Mouse (Mus musculus) embryo, embryonic 11 days (tissue): ENCODE measurements around the gene S100a9.

Source experiments
- DNase-seq: peaks from one replicate; pipeline ENCODE4 v3.0.0-alpha.2; 2015

S100a9 gene

DNA sequence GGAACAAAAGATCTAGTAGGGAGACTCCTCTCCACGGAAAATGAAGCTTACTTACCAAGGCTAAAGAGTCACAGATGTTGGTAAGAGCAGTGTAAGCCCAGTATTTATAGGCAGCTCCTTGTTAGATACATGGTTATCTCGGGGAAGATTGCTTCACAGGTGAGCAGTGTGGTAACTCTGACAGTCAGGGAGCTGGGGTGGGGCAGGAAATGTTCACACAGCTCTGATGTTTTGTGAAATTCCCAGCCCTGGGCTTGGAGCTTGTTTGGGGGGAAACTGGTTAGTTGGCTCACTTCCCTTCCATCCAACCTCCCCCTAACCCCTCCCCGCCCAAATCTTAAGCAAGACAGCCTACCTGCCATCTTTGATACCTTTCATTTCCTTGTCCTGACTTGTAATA is at the start of gene S100a9:
S100a9 (minus strand) TSS at position 109 of the 400 bp plus-strand sequence.
- DNase-seq: no peak

DNA sequence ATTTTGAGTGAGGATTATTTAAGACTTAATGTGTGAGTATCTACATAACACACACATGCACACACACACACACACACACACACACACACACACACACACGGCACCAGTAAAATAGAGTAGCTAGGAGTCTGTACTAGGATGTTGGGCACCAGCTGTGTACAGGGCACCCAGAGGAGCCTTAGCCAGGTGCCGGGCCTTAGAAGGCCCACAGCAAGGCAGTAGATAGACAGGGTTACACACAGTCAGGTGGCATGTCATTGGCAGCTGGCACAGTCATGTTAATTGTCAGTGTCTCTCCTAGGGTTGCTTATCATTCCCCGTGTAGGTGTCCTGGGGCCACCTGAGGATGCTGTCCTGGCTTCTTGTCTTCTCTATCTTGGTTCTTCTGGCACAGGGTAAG is 31.1 kb upstream of the S100a9 start, which contains the start of gene Pglyrp4:
Pglyrp4 (plus strand) TSS at position 301 of the 400 bp plus-strand sequence.
- no peak for DNase-seq

- DNase-seq: peak; percentile 89
These were observed 14.3 kb upstream of the S100a9 start for GRCm38 (mm10) chr3:90709591-90710460.

DNA sequence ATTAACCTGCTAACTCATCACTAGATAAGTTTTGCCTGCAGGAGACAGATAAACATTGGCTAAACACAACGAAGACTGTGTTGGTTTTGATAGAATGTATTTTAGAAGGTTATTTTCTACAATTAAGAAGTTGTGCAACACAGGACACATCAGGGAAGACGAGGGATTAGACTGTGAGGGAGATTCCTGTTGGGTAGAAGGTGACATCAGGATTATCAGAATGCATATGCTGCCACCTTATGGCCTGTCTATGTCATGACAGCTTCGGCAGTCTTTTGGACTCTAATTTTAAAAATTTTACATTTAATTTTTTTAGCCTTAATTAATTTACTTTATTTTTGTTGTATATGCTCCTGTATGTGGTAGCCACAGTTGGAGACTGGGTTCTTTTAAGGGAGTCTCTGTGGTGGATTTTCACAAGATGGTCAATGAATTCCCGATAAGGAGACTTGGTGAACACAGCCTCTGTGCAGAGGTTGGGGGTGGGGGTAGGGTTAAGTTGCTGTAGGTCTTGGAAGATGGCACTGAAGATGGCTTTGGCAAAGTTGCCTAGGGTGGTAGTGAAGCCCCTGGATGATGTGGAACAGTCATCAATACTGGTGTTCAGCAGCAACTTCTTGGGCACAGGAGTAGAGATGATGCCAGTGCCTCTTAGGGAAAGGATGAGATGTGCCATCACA is 13.1 kb upstream of the S100a9 start:
- DNase-seq: peak; percentile 48

DNA sequence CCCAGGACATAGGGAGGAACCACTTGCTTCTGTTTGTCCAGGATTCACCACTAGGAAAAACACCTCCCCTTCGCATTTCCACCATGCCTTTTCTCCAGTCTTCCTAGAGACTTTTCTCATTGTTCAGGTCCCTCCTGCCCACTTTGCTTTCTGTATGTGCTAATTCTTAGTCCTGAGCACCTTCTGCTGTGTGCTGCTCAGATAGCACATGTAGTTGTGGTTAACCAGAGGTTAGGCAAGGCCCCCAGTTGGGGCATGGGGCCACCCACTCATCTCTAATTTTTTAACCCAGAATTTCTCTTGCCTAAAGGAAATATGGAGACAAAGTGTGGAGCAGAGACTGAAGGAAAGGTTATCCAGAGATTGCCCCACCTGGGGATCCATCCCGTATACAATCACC is 6.7 kb upstream of the S100a9 start:
- DNase-seq: no peak

DNA sequence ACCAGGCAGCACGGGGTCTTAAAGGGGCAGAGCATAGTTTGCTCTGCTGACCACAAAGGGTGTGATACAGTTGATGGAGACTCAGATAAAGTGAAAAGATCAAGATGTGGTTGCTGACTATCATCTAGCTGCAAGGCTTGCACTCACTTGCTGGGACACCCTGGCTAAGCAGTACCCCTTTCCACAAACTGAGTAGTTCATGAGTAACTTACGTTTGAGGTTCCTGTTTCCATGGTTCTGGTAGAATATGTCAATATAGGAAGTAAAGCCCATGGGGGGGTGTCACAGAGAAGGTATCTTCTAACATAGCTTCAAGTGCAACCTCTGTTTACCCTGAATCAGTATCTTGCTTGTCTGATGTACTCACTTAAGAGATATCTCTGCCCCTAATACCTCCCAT is 2.0 kb downstream of the S100a9 start:
- no peak for DNase-seq

DNA sequence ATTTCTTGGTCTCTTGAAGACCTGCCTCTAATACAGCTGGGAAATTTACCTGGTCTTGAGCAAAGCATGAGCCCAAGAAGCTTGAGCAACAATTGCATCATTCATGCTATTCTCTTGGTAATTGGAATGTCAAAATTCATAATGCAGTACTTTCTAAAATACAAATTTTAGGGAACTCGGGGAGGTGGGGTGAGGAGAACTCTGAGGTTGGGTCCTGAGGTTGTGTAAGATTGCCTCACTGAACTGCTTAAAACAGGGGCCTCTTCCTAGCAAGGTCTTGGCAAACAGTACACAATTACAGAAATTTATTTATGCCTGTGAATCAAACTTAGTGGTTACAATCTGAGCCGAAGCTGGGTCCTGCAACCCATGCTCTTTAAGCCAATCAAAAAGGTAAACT is 8.7 kb downstream of the S100a9 start:
- no peak for DNase-seq

DNA sequence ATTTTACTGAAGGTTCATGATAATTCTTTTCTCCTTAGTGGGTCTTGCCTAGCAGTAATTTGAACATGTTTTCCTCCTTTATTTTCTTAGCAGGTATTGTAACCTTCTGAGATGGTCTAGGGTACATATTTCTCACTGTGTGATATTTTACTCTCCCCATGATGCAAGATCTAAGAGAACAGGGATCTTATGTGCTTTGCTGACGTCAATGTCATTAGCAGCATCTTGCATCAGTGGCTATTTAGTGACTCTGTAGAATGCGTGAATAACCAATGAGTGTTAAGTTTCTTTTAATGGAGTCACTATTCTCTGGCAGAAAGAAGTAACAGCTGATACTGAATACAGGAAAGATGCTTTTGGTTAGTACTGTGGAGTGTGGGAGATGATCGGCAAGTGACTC is 11.6 kb downstream of the S100a9 start:
- DNase-seq: no peak

- no peak for DNase-seq
These were observed 16.9 kb downstream of the S100a9 start for GRCm38 (mm10) chr3:90678656-90679055.

DNA sequence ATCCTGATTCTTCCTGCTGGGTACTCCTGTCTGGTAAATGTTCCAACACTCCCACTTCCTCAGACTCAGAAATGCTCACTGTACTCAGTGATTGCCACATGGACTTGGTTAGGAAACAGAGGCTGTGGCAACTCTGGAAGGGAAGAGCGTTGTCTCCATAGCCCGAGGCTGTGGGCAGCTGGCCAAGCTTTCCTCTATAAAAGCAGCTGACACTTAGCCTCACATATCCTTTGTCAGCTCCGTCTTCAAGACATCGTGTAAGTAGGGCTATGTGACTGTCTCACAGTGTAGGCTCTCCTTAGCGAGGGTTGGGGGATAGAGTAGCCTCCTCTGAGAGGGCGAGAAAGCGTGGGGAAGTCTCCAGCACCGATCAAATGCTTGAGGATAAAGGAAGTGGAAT is 26.7 kb downstream of the S100a9 start, which contains the start of gene S100a8:
S100a8 (plus strand) TSS at position 133 of the 400 bp plus-strand sequence.
- no peak for DNase-seq

DNA sequence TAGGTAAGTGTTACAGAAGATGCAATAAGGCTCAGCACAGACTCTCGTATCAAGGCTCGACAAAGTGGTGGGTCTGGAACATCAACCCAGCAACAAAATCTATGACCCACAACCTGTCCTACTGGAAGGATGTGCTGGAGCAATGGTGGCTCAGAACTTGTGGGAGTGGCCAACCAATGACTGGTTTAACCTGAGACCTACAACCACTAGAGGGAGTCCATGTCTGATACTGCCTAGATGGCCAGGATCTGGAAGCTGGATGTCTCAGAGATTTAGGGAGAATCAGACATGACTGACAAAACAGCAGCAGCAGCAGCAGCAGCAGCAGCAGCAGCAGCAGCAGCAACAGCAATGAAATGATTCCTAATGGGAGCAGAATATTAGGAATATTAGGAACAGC is 31.3 kb downstream of the S100a9 start:
- DNase-seq: peak; percentile 44

- no peak for DNase-seq
These were observed 36.0 kb downstream of the S100a9 start for GRCm38 (mm10) chr3:90659364-90660044.

GRCm38 (mm10) chr3:90657405-90657804 is 38.1 kb downstream of the S100a9 start:
- no peak for DNase-seq

DNA sequence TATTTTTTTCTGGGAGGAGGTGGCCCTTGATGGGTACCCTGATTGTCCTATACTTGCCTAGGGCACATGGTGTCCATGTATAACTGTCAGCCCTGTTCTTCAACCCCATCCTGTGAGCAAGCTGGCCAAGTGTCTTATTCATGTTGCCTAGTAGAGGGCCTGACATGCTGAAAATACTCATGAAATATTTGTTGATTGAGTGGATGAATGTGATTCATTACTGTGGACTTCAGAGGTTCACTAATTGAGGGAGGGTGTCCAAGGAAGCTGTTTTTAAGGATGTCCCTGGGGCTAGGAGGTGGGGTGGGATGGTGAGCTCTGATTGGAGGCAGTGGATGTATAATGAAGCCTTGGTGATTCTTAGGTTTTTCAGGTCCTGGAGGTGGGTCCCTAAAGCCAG is 41.8 kb downstream of the S100a9 start, which contains the start of gene S100a7a:
S100a7a (plus strand) TSS at position 301 of the 400 bp plus-strand sequence.
- DNase-seq: no peak

- peak; percentile 90 for DNase-seq
These were observed 42.5 kb downstream of the S100a9 start for GRCm38 (mm10) chr3:90652878-90653508.

- no peak for DNase-seq
These were observed 45.7 kb downstream of the S100a9 start for GRCm38 (mm10) chr3:90649832-90650231.

- DNase-seq: no peak
These were observed 46.5 kb downstream of the S100a9 start for GRCm38 (mm10) chr3:90648981-90649380.

DNA sequence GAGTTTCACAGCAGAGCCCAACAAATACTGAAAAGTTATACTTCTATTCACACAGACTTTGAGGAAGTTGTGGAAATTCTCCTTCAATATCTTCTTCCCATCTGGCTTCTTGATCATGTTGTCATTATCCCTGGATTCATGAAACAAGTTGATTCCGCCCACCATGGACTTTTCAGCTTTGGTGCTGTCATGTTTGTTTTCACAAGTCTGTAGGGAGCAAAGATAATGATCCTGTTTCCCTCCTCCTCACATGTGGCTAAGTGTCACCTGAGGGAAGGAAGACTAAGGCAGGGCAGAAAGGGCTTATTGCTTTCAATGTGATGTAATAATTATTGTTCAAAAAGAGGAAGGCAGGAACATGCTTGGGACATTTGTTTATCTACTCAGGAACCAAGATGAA is 48.2 kb downstream of the S100a9 start:
- no peak for DNase-seq

DNA sequence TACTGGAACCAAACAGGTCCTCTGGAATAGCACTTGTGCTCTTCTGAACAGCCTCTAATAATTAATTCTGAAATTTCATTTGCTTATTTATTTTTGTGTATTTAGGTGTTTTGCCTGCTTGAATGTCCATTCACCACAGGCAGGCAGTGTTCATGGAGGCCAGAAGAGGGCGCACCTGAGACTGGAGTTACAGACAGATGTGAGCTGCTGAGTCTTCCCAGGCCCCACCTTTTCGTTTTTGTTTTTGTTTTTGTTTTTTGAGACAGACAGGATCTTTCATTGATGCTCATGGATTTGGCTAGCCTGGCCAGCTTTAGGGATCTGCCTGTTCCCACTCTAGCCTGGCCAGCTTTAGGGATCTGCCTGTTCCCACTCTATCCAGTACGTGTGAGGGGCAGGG is 51.3 kb downstream of the S100a9 start:
- peak; percentile 35 for DNase-seq
